Mouse (Mus musculus) thymus, postnatal 10 days (tissue): Measurements from ENCODE around the gene Tab1.
A peak's percentile ranks its signal among the peaks of the same experiment; 100 is the strongest.

Experiments used
- DNase-seq, 2 experiments: peaks; one replicate each; pipeline ENCODE4 v3.0.0; 2021; ENCODE audit warnings: low spot score in 2 of 2

Tab1 gene

DNA sequence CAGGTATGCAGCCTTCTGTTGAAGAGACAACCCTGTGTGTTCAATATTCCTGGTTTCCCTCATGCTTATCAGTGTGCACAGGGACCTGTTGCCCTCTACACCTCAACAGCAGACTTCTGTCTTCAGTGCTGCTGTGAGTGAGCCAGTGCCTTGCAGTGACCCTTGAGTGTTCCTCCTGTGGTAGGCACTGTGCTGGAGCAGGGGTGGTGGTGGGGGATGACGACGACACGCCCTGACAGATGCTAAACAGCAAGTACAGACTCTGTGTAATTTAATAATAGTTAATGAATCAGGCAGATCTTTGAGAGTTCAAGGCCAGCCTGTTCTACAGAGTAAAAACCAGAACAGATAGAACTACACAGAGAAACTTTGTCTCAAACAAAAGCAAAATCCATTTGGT, 3.7 kb downstream of the Tab1 start:
- DNase-seq = no peak

DNA sequence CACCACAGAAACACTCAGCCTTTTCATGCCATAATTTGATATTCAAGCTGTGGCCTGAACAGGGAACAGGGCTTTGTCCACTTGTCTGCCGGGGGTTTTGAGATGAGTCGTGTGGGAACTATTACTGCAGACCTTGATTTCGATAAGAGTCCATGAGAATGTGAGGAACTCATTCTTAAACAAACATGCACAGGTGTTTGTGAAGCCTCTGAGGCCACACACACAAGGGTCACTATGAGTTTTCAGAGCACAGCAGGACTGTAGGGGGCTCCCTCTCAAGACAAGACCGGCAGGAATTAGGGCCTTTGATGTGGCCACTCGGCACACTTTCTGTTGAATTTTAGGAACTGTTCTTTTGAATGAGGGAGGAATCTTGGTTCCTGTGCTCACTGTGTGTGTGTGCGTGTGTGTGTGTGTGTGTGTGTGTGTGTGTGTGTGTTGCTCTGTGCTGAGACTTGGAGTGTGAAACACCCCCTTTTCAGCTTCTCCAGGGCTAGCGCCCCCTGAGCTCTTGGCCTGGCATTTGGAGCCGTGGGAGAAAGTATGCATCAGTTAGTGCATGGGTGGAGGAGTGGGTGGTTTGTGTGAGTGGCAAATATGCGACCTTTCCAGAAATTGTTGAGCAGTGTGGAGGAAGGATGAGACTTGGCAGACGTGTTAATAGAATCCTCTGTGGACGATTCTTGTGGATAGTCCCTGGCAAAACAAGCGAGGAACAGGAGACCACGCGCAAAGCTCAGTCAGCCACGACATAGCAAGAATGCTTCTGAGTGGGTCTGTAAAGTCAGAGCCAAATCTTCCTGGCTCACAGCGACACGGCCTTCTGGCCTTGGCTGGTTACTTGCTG, 5.2 kb downstream of the Tab1 start:
- DNase-seq = no peak

DNA sequence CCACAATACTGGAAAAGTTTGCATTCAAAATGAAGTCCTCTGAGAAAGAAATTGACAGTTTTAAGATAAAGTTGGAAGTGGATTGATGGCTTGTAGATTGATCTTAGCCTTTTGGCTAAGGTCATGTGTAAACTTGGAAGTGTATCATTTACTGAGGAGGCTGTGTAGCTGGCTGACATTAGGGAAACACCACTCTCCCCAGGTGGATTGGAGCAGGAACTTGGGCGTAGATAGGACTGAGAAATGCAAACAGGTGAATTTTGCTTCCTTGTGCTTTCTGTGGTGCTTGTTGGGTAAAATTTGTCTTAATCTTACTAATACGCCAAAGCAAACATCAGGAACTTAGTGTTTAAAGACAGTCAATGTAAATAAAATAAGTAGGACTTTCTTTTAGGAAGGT, 7.4 kb downstream of the Tab1 start:
- DNase-seq = no peak

DNA sequence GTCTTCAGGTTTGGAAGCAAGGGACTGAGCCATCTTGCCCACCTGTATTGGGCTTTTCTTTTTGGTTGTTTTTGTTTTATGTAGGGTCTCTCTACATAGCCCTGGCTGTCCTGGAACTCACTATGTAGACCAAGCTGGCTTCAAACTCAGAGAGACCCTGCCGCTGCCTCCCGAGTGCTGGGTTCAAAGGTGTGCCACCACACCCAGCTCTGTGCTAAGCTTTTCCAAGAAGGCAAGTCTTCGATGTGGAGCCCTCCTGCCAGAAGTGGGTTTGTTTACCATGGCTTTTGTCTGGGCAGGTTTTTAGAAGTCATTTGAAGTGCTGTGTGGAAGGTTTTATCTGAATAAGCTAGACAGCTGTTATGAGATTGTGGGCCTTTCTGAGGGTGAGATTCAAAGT, 8.0 kb downstream of the Tab1 start:
- DNase-seq = no peak

DNA sequence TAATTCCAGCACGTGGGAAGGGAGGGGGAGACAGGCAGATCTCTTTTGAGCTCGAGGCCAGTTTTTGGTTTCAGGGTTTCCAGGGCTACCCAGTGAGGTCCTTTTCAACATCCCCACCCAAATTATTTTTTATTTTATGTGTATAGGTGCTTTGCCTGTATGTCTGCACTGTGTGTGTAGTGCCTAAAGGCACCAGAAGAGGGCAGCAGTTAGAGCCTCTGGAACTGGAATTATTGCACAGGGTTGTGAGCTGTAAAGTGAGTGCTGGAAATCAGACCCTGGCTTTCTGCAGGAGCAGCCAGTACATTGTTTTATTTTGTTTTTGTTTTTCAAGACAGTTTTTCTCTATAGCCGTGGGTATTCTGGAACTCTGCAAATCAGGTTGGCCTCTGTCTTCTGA, 9.2 kb downstream of the Tab1 start:
- no peak for DNase-seq

DNA sequence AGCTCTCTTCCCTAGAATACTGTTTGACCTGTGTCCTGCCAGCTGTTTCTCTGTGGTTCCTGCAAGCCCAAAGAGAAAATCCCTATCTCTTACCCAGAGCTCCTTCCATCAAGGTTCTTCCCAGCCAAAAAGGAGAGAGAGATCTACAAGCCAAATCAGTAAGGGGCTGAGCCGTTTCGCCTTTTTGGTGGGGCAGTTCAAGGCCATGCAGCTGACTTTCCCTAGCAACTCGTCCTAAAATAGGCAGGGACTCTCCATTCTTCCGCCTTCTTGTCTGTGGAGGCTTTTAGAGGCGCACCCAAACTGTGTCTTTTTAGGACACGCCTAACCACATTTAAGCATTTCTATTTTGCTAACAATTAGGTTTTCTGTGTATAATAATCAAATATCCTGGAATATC, 10.8 kb downstream of the Tab1 start:
- DNase-seq = no peak

DNA sequence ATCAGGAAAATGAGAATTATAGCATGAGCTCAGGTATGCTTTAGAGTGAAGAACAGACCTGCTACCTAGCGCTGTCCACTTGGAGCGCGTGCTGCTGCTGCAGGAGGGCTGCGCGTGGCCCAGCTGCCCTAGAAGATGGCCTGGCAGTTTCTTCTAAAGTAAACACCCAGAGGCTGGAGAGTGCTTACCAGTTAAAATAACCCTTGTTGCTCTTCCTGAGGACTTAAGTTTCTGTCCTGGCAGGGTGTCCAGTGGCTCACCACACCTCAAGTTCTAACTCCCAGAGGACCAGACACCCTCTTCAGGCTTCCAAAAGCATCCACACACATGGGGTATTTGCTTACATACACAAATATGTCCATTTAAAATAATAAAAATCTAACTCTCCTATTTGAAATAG, 12.5 kb downstream of the Tab1 start:
- DNase-seq = no peak

DNA sequence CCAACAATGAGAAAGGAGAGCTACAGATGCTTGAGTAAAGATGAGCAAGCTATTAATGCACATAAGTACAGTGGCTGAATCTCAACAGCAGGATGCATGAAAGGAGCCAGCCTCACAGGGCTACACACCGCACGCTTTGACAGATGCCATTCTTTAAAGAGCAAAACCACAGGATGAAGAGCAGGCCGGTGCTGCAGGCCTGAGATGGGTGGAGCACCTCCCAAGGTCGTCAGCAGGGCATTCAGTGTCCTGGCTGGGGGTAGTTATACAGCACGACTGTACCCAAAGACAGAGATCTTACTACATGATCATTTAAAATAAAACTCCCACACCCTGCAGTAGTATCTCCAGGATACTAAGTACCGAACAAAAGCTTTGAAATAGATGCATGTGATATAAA, 13.2 kb downstream of the Tab1 start:
- no peak for DNase-seq

DNA sequence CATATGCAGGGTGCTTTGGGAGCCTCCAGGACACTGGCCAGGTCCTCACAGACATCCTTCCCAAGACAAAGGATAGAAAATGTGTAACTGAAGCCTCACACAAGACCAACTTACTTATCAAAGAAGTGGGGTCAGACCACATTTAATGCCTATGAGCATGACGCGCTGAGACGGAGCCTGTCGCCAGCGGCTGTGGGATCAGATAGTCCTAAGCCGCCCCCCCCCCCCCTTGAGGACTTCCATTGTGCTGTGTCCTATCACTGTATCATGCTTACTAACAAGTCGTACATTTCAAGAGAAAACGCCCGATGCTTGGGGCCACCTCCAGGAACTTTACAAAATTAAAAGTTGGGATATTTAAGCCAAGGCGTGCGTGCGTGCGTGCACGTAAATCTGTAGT, 14.2 kb downstream of the Tab1 start:
- no peak for DNase-seq

DNA sequence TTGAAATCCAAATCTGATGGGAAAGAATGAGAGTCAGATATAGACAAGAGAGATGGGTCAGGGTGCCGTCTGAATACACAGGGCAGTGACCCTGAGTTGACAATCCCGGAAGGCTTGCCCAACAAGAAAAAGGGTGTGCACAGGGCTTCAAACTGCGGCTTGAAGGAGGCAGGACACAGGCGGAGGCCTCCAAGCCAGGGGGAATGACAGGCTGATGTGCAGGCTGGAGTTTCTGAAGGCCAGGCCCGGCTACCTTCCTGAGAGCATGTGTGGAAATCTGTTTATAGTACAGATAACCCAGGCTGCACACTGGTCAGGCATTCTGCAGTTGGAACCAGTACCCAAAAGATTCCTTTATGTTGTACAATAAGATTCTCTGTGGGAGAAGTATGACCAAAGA, 14.6 kb downstream of the Tab1 start:
- DNase-seq = no peak

DNA sequence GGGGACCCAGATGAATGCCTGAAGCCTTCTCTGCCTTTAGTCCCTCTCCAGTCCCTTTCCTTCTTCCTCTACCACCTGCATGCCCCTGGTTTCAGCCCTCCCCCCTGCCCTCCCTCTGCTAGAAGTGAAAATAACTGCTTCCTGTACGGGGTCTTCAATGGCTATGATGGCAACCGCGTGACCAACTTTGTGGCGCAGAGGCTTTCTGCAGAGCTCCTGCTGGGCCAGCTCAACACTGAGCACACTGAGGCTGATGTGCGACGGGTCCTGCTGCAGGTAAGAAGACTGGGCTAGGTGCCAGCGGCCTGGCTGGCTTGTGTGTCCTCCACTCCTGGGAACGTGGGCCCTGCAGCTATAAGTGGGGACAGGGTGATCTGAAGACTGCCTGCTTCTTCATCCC, 15.6 kb downstream of the Tab1 start:
- peak; percentile 44 to 47 for DNase-seq

DNA sequence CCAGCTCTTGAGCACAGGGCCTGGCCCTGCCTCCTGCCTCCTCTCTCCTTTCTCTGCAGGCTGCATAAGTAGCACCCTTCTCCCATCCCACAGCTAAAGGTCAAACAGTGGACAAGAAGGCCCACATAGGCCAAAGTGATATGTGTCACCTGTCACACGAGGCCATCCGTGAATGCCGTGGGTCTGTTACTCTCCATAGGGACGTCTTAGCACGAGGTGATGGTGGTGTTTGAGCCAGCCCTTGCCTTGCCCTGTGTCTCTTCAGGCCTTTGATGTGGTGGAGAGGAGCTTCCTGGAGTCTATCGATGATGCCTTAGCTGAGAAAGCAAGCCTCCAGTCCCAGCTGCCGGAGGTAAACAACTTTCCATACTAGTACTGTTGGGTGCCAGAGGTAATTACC, 16.6 kb downstream of the Tab1 start:
- DNase-seq = peak; percentile 24 to 37

DNA sequence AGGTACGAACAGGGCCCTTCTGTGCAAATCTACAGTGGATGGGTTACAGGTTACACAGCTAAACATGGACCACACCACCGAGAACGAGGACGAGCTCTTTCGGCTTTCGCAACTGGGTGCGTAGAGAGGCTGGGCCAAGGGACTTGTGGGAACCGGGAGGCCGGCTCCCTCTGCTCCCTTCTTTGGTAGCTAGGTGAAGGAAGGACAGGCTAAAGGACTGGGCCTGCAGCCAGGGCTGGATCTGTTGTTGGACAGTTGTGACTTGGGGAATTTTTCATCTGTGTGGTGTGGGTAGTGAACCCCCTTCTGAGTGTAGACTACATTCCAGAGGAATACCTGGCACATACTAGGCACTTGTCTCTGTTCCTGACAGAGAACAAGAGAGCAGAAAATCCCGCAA, 19.7 kb downstream of the Tab1 start:
- no peak for DNase-seq

DNA sequence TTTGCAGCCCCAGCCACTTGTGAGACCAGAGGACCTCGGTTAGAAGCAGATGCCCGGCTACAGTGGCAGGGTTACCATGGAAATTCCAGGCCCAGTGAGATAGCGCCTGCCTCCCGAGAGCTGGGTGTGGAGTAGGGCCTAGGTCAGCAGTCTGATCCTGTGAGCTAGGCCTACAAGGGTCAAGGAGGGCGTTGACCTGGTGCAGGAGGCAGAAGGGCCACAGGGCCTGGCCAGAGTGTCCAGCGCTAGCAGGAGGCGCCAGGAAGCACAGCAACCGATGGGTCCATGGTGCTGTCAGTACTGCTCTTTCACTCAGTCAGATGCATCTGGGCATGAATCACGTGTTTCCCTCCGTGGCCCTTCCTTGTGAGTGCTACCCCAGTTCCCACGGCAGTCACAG, 20.8 kb downstream of the Tab1 start:
- DNase-seq = no peak

DNA sequence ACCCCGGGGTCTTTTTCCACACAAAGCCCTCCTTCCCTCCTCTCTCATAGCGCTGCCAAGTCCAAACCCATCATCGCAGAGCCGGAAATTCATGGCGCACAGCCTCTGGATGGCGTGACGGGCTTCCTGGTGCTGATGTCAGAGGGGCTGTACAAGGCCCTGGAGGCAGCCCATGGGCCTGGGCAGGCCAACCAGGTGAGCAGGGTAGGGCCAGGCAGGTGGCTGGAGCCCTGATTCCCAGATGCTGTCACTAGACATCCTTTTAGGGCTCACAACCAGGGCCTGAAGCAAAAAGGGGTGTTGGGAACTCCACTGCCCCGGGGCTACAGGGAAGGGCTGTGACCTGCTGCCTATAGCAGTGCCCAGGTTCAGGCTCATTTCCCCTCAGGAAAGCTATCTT, 22.8 kb downstream of the Tab1 start:
- DNase-seq = no peak

DNA sequence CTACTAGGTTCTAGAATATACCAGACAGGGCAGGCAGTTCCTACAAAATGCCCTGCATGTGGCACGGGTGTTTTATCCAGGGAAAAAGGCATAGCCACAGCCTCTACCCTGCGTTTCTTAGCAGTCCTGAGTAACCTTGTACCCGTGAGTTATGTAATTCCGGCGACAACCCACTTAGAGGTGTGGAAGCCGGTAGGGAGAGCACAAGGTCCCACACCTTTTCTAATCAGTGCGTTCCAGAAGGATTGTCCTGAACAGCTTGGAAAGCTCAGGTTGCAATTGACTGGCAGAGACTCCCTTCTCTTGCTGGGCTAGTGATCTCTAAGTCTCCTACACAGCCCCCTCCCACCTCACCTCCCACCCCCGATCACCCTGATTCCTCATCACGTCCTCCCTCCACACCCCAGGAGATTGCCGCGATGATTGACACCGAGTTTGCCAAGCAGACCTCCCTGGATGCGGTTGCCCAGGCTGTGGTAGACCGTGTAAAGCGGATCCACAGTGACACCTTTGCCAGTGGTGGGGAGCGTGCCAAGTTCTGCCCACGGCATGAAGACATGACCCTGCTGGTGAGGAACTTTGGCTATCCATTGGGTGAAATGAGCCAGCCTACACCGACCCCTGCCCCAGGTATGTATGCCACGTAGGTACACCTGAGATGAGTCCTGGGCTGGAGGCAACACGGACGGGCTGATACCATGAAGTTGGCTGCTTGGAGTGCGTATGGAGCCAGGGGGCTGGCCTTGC, 24.4 kb downstream of the Tab1 start:
- no peak for DNase-seq

DNA sequence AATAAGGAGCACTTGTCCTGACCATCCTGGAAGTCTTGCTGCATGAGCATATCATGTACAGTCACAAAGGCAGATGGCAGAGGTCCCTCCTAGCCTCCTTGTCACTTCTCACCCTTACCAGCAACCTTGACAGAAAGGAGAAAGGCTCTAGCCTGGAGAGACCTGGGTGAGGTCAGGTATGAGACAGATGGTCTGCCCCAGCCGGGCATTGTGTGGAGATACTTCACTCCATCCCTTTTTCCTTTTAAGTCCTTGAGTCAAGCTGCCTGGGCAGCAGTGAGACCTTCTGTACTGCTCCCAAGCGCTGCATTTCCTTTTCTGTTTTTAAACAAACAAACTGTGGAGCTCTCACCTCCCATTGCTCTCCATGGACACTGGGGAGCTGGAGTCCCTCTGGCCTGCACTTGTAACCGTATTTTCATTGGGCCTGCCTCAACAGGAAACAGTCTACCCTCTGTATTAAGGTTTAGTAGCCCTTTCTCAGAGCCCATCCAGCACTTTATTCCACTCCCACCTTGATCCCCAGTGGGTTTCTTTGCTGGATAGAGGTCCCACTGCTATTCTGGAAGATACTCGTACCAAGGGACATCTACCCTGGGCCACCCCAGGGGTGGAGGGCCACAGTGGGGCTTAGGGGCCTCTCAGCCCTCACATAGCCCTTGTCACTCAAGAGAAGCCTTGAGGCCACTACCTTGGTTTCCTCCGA, 25.2 kb downstream of the Tab1 start:
- no peak for DNase-seq

DNA sequence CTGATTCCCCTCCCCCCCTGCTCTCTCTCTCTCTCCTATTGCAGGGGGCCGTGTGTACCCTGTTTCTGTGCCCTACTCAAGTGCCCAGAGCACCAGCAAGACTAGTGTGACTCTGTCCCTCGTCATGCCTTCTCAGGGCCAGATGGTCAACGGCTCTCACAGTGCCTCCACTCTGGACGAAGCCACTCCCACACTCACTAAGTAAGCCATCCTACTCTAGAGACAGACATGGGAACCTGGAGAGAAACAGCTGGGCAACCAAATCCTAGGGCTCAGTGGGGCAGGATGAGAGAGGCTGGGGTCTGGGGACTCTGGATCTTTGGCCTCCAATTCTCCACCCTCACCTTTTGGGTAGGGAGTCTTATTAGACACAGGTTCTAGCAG, 25.8 kb downstream of the Tab1 start:
- no peak for DNase-seq

DNA sequence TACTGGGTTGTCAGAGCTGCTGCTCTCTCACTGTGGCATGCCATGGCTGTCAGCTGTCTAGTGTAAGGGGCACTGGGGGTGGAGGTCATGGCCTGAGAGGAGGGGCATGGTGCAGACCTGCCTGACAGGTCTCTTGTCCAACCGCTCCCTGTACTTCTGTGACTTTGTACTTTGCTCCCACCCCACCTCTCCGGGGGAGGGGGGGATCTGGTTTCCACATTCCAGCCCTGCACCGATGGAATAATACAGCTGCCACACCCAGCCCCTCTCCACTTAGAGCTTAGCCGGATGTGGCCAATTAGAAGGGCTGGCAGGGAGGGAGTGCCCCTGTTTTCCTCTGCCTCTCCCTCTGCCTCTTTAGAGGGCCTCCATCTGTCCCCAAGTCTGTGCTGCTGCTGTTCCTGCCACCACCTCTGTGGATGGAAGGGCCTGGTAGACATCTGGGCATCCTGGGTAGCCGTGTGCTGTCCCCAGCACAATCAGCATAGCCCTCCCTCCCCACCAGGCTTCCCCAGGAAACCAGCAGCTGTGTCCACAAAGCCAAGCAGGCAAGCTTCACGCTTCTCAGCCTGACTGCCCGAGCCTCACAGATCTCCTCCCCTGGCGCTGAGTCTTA, 26.5 kb downstream of the Tab1 start:
- no peak for DNase-seq

DNA sequence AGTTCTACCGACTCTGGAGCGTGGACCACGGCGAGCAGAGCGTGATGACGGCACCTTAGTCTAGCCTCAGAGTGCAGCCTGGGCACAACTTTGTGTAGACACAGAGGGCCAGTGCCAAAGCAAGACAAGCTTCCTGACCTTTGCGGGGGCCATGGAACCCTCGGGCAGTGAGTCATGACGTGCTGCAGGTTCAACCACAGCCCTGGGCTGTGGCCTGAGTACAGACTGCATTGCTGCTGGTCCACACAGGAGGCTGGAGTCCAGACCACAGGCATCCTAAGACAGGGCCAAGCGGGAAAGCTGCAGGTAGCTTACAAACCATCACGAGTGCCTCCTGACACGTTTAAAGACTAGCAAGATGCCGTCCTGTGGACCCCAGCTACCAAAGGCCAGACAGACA, 27.3 kb downstream of the Tab1 start:
- no peak for DNase-seq

DNA sequence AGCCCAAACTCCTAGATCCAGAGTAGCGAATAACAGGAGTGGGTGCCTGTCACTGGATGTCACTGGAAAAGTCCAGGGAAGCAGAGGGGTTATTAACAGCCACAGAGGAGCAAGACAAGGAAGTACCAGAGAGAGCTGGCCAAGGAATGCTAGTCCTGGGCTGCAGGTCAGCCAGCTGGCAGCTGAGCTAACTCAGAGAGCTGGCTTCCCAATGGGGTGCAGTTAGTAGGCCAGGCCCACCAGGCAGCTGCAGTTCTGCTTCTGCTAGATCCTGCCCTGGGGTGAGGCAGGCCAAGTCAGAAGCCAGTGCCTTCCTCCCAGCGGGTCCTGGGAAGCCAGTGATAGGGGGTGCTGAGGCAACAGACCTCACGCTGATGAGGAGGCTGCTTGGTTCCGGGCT, 27.8 kb downstream of the Tab1 start:
- no peak for DNase-seq

DNA sequence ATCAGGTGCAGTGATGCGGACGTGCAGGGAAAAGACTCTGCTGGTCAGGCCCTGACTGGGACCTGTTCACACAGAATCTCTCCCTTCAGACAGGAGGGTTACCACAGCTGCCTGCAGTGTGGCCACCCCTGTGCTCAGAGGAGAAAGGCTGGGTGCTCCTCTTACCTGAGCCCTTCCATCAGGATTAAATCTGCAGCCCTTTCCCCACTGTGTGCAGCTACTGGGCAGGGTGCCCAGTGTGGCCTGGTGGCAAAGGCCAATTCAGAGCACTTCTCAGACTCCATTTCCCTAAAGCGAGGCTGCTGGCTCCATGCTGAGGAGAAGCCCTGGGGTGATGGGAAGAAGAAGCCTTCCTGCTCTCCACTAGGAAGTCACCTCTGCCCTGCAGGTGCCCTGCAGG, 28.3 kb downstream of the Tab1 start:
- DNase-seq = no peak
